Mouse (Mus musculus) left cerebral cortex, postnatal 10 days (tissue): ENCODE measurements around the gene Endod1. TPM values are rescaled to one million over a fixed set of nuclear protein-coding genes. Genes with fewer than 3 reads are reported as not detected.
"Not testable (repeated sequence)": the region's sequence is repeated elsewhere in the genome, so short reads cannot be mapped to it uniquely, and the experiment has no call there.

Source experiments
- DNase-seq, 2 experiments: peaks; one replicate each; pipeline ENCODE4 v3.0.0; 2021 to 2022; ENCODE audit warnings: low spot score in 2 of 2, mixed read lengths in 1 of 2; ENCODE audit errors: extremely low spot score in 1 of 2
- intact Hi-C: fragments of 180-260 bp; cut with DNase I; formaldehyde crosslinking; loops from one replicate; pipeline ENCODE4 v1.15.1; 2025
- total RNA-seq, 2 experiments: library from RNA; stranded (reverse); gene quantifications; 2 replicates each; pipeline ENCODE4 v1.2.3; 2021

Endod1 gene
- total RNA-seq, 2 experiments from 2014 or later: 48.5 to 50.7 TPM

DNA sequence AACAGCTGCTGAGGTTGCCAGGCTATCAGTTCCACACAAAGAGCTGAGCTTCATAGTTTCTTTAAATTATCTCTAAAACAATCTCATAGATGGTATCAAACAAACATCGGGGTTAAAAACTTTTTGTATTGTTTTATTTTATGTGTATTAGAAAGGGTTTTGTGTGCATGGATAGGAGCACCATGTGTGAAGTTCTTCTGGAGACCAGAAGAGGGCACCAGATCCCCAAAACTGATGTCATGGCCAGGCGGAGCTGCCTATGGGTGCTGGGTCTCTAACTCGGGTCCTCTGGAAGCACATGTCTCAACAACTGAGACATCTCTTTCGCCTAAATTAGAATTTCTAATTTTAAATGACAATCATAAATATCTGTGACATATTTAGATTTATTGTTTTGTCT, 32.9 kb downstream of the Endod1 start:
- intact Hi-C loops: no loop called here
- no peak for DNase-seq

DNA sequence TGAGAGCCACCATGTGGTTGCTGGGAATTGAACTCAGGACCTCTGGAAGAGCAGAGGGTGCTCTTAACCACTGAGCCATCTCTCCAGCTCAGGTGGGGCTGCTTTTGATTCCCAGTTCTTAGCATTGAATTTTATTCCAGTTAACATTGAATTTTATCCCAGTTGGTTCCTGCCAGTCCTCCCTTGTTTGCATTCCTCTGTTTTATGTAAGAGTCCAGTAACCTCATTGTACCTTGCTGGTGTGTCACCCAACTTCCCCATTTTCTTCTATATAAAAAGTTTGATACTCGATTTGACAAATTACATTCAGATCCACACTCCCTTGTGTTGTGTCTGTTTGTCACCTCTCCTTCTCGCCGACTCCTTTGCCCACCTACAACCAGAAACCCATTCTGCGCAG, 35.4 kb downstream of the Endod1 start:
- DNase-seq, intact Hi-C loops: not testable (repeated sequence)

DNA sequence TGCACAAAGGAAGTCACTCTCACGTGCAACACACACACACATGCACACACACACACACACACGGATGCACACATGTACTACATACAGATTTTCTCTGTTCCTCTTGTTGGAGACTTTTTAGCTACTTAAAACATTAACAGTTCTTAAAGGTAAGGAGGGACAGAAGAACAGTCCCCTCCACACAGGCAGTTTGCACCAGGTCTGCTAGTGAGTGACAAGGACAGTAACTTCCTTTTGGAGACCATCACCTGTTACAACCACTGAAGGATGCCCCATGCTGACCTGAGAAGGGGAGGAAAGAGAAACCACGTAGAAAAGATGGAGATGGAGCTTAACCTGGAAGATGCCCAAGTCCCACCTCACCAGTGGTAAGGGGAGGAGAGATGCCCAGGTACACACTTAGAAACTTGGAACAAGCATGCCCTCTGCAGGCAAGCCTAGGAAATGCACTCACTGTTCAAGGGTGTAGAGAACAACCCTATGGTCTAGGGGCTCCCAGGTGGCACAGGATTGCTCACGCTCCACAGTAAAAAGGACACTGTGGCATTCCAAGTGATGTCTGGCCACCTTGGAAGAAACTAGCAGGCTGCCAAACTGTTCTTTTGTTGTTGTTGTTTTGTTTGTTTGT, 39.2 kb downstream of the Endod1 start:
- DNase-seq: peak; percentile 59 to 75
- intact Hi-C loops: loop anchor here (2.0 to 5.0 kb wide), 2 partner anchors 453 to 495 kb away; no protein-coding TSS in a partner anchor

GRCm38 (mm10) chr9:14338701-14339100, 42.6 kb downstream of the Endod1 start:
- intact Hi-C loops: no loop called here
- DNase-seq: no peak

DNA sequence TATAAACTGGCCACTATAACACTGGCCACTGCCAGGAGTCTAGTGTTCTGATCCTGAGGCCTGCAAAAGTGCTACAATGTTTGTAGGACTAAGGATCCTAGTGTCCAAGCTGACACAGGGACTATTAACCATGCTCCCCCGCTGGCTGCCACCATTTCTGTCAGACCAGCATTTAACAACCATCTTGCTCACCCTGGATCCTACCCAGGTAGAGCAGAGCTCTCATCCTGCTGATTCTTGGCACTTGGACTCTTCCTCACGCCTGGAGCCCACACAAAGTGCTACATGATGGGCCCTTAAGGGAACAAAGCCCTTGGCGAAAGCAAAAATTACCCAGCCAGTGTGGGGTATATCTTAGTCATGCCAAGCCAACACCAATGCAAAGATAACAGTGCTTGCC, 44.4 kb downstream of the Endod1 start:
- DNase-seq: peak in 1 of 2 experiments; percentile 12
- intact Hi-C loops: no loop called here

DNA sequence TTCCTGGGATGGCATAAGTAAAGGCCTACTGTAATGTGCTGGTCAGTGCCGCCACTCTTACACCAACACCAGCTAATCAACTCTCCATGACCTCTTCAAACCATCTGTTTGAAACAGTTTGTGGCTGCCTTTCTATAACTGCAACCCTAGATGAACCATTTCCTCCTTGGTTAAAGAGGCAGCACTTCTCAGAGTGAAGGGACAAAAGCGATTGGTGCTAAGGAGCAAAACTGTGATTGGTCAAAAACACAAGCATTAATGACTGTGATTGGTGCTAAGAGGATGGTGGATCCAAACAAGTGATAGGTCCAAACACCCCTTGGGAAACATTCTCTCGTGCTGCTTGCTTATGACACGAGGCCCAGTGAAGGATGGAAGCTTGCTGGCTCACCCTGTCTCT, 45.5 kb downstream of the Endod1 start:
- intact Hi-C loops: no loop called here
- peak in 1 of 2 experiments; percentile 2 for DNase-seq

- intact Hi-C loops: no loop called here
Measured at GRCm38 (mm10) chr9:14316618-14317017, 64.7 kb downstream of the Endod1 start.

DNA sequence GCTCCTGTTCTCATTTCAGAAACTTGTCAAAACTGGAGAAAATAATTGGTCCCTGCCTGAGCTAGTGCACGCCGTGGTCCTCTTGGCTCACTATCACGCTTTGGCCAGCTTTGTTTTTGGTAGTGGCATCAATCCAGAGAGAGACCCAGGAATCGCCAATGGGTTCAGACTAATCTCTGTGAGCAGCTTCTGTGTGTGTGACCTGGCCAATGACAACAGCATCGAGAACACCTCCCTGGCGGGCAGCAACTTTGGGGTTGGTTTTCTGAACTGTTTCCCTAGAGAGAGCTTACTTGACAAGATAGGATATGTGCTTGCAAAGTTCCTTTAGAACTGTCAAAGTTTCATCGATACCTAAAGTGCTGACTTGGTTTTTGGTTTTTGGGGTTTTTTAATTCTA, 66.8 kb downstream of the Endod1 start:
- DNase-seq: no peak
- intact Hi-C loops: no loop called here

More at GRCm38 (mm10) chr9:14316618-14317017, 64.7 kb downstream of the Endod1 start:
- no peak for DNase-seq

GRCm38 (mm10) chr9:14313968-14314367, 67.3 kb downstream of the Endod1 start:
- DNase-seq: no peak

DNA sequence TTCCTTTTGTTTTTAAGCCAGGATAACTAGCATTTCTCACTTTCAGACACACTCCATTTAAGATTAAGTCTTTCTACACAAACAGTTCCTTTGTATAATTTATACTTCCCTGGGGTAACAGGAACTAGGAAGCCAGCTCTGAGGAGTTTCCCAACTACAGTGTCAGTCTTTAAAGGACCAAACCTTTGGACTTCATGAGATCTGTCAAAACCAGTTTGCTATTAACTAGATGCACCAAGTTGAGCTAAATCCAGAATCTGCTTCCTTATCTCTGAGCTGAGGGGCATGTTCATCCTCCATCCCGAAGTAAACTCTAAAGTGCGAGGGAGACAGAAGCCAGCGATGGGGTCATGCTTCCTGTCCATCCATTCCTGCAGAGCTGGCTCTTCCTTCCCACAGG, 74.0 kb downstream of the Endod1 start:
- no peak for DNase-seq
- intact Hi-C loops: no loop called here

More at GRCm38 (mm10) chr9:14313968-14314367, 67.3 kb downstream of the Endod1 start:
- intact Hi-C loops: no loop called here

DNA sequence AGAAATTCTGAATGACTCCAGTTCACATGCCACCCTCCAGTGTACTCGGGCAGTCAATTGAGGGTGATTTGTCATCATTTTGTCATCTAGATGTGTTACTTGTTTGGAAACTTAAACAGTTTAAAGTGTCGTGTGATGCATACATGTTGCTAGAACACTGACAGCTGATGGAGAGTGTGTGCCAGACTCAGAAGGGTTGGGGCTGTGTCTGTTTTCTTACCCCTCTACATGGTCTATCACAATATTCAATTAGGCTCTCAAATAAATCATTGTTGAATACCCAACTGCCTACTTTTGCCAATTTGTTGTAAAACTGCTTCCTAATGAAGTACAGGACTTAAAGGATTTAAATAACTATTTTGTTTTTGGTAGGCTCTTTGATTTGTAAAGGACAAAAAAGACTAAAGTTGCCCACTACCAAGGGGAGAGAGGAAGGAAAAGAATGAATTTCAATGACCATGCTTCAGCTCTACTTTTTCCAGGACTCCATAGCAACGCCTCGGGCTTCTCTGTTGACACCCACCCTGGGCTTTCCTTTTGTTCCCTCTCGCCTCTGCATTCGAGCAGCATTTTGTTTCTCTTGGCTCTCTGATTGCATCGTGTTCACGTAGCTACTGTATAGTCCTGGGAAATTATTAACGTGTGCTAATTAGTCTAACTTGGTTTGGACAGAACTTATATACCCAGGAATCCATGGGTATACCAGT, 76.9 kb downstream of the Endod1 start:
- intact Hi-C loops: no loop called here
- no peak for DNase-seq

Other genes starting within 250 kb of the Endod1 start
- 10 to 100 TPM; 90.4 to 95.2 TPM for gene Sesn3, start 106.4 kb downstream of the Endod1 start, total RNA-seq
- gene Kdm4d, start 119.0 kb upstream of the Endod1 start, total RNA-seq: 1 to 10 TPM; 1.6 to 2.6 TPM
- 10 to 100 TPM; 70.8 to 76.6 TPM for gene Cwc15, start 119.1 kb upstream of the Endod1 start, total RNA-seq